Mouse (Mus musculus): ENCODE data around the gene Timm23. TPM values are rescaled to one million over a fixed set of nuclear protein-coding genes. Genes with fewer than 3 reads are reported as not detected.
"Not testable (repeated sequence)": the region's sequence is repeated elsewhere in the genome, so short reads cannot be mapped to it uniquely, and the experiment has no call there.

Gene Timm23
- polyA plus RNA-seq, 1 experiment from 2014 or later = 231 TPM

DNA sequence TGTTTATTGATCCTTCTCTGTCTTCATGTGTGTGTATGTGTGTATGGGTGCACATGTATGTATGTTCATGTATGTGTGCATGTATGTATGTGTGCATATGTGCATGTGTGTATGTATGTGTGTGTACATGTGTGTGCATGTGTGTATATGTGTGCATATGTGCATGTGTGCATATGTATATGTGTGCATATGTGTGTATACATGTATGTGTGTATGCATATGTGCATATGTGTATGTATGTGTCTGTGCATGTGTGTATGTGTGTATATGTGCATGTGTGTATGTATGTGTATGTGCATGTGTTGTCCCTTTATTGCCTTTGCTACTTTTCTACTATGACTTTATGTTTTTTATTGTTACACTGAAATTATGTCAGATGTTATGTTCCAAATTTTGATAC lies 57.0 kb downstream of the Timm23 start:
- Histone ChIP-seq H3K9ac (no peak overlapping the region), H3K9me3 (peaks cover 16% of the 10 kb centered on the region), H3K27me3 (no peaks in the 10 kb centered on the region), H3K27ac (no peak overlapping the region), H3K4me3 (replicated peaks) (no peak overlapping the region), H3K4me1 (no peaks in the 10 kb centered on the region), H3K36me3 (replicated peaks) (no peaks in the 10 kb centered on the region), H3K4me2 (no peak overlapping the region)
- ATAC-seq (ENCODE audit: low FRiP score) = no peak

DNA sequence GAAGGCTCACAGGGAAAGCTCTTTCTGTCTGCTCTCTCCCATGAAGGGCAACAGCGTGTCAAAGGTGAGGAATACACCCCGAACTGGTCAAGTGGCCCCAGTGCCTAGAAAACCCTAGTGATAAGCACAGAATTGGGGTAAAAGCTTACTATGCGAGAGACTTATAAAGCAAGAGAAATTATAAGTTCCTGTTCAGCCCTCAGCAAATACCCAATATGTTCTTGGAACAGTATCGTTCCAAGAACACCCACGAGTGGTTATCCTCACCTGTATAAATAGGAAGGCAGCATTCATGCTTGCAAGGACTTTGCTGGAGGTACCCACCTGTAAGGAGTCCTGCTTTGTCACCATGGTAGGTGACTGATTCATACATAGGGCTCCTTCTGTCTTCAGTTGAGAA lies 60.0 kb downstream of the Timm23 start, which contains the start of gene Msmb:
Msmb (plus strand) TSS at position 301 of the 400 bp plus-strand sequence.
- H3K27me3 ChIP-seq = no peaks in the 10 kb centered on the region
- H3K36me3 ChIP-seq (replicated peaks) = no peaks in the 10 kb centered on the region
- H3K4me2 ChIP-seq = no peak within 1 kb of the TSS
- H3K4me3 ChIP-seq (replicated peaks) = no peak within 1 kb of the TSS
- WGBS = 79% methylated on average over 5 of the region's 5 CpGs
- H3K9ac ChIP-seq = no peak within 1 kb of the TSS
- no peak for ATAC-seq (ENCODE audit: low FRiP score)
- H3K4me1 ChIP-seq = no peaks in the 10 kb centered on the region
- H3K27ac ChIP-seq = no peak within 1 kb of the TSS
- 0 out of 2 replicates have a peak, but pooled peaks cover 1% of the 10 kb centered on the region for H3K9me3 ChIP-seq

DNA sequence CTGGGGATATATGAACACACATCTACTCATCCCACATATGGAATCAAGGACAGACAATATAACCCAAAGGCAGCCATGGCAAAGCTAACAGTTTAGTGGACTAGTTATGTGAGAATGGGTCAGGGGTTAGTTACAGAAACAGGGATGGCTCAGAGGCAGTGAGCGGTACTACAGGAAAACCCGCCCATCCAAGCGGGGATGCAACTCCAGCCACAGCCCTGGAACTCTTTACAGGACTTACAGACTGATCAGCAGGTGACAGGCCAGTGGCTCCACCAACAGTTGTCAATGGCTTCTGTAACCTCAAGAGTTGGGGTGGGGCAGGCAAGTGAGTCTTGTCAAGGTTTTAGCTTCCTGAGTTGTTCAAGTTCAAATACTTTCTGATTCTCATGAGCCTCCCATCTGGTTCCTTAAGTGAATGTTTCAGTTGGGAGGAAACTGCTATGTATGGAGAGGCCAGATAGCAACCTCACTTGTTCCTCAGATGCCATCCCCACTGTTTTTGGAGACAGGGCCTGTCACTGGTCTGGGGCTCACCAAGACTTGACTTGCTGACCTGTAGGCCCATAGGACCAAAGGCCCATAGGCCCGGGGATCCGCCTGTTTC lies 61.2 kb downstream of the Timm23 start:
- Histone ChIP-seq H3K4me1 (no peaks in the 10 kb centered on the region), H3K27me3 (no peaks in the 10 kb centered on the region), H3K27ac (no peak overlapping the region), H3K4me2 (no peak overlapping the region), H3K4me3 (replicated peaks) (no peak overlapping the region), H3K9me3 (no peaks in the 10 kb centered on the region), H3K9ac (no peak overlapping the region), H3K36me3 (replicated peaks) (no peaks in the 10 kb centered on the region)
- ATAC-seq (ENCODE audit: low FRiP score) = no peak
- WGBS = 68% methylated on average over 5 of the region's 5 CpGs

DNA sequence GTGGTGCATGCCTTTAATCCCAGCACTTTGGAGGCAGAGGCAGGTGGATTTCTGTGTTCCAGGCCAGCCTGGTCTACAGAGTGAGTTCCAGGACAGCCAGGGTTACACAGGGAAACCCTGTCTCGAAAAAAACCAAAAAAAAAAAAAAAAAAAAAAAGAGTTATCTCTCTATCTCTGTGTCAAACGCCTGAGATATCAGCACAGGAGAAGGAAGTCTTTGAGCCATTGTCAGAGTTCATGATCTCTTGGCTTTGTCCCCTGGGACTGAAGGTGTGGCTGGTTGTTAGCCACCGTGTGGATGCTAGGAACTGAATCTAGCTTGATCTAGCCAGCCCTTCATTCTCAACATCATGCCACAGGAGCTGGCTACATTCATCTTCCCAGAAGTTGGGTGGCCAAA lies 65.2 kb downstream of the Timm23 start:
- not testable (repeated sequence) for H3K36me3 ChIP-seq (replicated peaks); H3K4me3 ChIP-seq (replicated peaks); H3K9me3 ChIP-seq; H3K4me2 ChIP-seq; H3K4me1 ChIP-seq; H3K9ac ChIP-seq; H3K27me3 ChIP-seq; H3K27ac ChIP-seq; ATAC-seq (ENCODE audit: low FRiP score)
- 85% methylated on average over 3 of the region's 3 CpGs for WGBS

DNA sequence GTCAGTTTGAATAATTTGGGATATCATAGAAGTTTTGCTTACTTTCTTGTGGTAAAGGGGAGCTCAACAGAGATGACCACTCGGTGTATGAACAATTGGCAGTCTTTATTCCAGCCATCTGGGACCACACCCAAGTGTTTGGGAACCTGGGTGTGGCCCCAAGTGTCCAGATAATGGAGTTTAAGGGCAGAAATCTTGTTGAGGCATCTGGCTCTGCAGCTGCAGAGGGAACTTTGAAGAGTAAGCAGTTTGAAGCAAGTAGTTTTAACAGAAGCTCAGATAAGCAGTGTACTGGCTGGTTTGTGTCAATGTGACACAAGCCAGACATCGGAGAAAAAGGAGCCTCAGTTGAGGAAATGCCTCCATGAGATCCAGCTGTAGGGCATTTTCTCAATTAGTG lies 67.4 kb downstream of the Timm23 start:
- Histone ChIP-seq H3K4me3 (replicated peaks) (no peak overlapping the region), H3K4me2 (no peak overlapping the region), H3K9ac (no peak overlapping the region), H3K27me3 (no peaks in the 10 kb centered on the region), H3K9me3 (no peaks in the 10 kb centered on the region), H3K4me1 (no peaks in the 10 kb centered on the region), H3K27ac (no peak overlapping the region), H3K36me3 (replicated peaks) (no peaks in the 10 kb centered on the region)
- ATAC-seq (ENCODE audit: low FRiP score) = no peak
- 83% methylated on average over 2 of the region's 2 CpGs for WGBS

DNA sequence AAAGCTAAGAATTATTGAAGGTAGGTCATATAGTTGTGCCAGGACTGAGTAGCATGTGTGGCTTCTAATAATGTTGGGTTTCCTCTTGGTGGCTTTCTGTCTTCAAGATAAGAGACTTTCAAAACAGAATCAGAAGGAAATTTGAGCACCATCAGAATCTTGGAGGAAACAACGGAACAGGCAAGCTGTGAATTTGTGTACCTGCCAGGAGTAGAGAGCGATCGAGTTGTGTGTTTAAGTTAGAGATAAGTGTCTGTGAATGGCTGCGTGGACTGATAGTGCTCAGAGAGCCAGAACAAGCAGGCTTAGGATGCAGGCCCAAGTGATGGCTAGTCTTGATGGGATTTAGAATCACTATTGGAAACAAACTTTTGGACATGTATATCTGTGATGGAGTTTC lies 69.9 kb downstream of the Timm23 start:
- ATAC-seq (ENCODE audit: low FRiP score) = no peak
- 90% methylated on average over 4 of the region's 4 CpGs for WGBS
- no peak overlapping the region for H3K27ac ChIP-seq
- H3K27me3 ChIP-seq = no peaks in the 10 kb centered on the region
- no peaks in the 10 kb centered on the region for H3K9me3 ChIP-seq
- no peaks in the 10 kb centered on the region for H3K4me1 ChIP-seq
- no peak overlapping the region for H3K4me3 ChIP-seq (replicated peaks)
- H3K4me2 ChIP-seq = no peak overlapping the region
- no peak overlapping the region for H3K9ac ChIP-seq
- H3K36me3 ChIP-seq (replicated peaks) = no peaks in the 10 kb centered on the region

Other genes with a start within 250 kb of the Timm23 start
- 0.14 and 0.18 TPM in 2 replicates for gene Galnt15, start 172.9 kb downstream of the Timm23 start, polyA plus RNA-seq (2016; fragmentation: Nextera tagmentation; extraction: Ambion mirVana)
- 19.0 and 23.4 TPM in 2 replicates for gene Oxnad1, start 116.5 kb downstream of the Timm23 start, polyA plus RNA-seq (2016; fragmentation: Nextera tagmentation; extraction: Ambion mirVana)
- 86.9 and 90.4 TPM in 2 replicates for gene Dph3, start 116.2 kb downstream of the Timm23 start, polyA plus RNA-seq (2016; fragmentation: Nextera tagmentation; extraction: Ambion mirVana)
- not detected in 2 replicates for gene Msmb, start 59.9 kb downstream of the Timm23 start, polyA plus RNA-seq (2016; fragmentation: Nextera tagmentation; extraction: Ambion mirVana)
- gene Ncoa4, start 42.0 kb downstream of the Timm23 start, polyA plus RNA-seq (2016; fragmentation: Nextera tagmentation; extraction: Ambion mirVana) = 91.9 and 94.8 TPM in 2 replicates
- gene Parg, start 51 bp upstream of the Timm23 start, polyA plus RNA-seq (2016; fragmentation: Nextera tagmentation; extraction: Ambion mirVana) = 55.3 and 60.3 TPM in 2 replicates
- 16.0 and 20.5 TPM in 2 replicates for gene Ogdhl, start 120.1 kb upstream of the Timm23 start, polyA plus RNA-seq (2016; fragmentation: Nextera tagmentation; extraction: Ambion mirVana)
- gene 1700024G13Rik, start 186.5 kb upstream of the Timm23 start, polyA plus RNA-seq (2016; fragmentation: Nextera tagmentation; extraction: Ambion mirVana) = not detected in 2 replicates

All from forebrain, embryonic 12.5 days (tissue).